Mouse (Mus musculus): ENCODE results near the gene Shisa5.

- TF ChIP-seq CTCF (IDR thresholded peaks at IDR 0.05; ENCODE audit: borderline replicate concordance, insufficient read depth, low read length) = no peak
- no peak for TF ChIP-seq POLR2A (IDR thresholded peaks at IDR 0.05; ENCODE audit: low read depth, low read length)
Observed at GRCm38 (mm10) chr9:108992085-108992469, 46.3 kb upstream of the Shisa5 start.

All from embryonic fibroblast, embryonic 13.5 days (primary cell).